Mouse (Mus musculus): ENCODE measurements around the gene Emp3.

Gene Emp3

DNA sequence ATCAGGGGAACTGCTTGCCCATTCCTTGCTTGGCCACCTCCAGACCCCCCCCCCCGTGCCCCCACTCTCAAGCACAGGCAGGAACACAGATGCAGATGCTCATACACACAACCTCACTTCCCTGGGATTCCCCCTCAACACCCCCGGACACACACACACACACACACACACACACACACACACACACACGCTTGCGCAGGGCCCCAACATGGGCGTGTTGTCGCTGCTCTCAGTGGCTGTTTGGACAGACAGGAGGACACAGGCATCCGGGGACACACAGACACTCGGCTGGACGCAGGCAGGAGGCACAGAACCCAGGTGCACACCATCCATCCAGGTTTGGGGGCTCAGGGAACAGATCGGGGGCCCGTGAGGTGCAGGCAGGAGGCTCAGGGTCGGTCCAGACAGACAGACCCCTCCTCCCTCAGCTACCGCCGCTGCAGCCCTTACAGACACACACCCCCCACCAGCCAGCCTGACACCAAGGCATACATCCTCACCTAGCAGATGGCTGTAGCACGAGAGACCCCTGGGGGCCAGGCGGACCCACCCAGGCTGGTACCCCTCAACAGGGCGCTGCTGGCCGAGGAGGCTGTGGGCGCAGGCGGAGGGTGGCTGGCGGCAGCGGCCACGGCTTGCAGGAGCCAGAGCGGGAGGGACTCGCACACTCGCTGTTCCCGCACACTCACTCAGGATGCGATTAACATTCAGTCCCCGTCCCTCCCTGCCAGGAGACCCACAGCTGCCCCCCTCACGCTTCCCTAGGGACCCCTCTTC lies 50.7 kb downstream of the Emp3 start:
- no peak for DNase-seq (ENCODE audit: low read depth, low spot score)

DNA sequence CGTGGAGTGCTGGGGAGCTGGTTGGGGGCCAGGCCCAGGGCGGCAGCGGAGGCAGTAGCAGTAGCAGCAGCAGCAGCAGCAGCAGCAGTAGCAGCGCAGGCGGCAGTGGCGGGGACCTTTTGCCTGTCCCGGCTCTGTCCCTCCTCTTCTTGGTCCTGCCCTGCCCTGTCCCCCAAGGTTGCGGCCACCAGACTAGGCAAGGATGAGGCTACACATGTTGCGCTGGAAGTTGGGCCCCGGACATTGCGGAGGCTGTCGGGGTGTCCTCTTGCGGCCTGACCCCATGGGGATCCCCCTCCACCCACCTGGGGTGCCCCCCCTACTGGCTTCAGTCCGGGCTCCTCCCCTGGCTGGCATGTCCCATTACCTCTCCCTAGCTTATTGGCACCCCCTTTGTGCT lies 51.4 kb downstream of the Emp3 start:
- DNase-seq (ENCODE audit: low read depth, low spot score) = no peak

DNA sequence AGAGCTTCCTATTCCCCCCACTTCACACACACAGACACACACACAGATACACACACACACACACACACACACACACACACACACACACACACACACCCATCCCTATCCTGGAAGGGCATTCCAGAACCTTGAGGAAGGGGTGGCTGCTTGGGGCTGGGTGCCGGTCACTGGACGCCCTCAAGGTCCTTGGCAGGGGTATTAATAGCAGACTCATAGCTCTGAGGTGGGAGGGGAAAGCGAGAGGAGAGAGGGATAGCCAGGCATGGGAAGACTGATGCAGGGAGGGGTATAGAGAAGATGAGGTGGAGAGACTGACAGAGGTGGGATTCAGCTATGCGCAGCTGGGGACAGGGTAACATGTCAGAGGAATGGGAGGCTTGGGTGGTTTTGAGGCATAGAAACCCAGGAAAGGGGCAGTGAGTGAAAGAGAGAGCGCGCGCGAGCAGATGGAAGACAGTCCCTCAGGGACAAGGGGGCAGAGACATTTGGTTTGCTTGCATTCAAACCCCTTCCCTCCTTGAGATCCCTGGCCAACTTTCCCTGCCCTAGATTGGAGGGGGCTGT lies 52.0 kb downstream of the Emp3 start:
- DNase-seq (ENCODE audit: low read depth, low spot score) = no peak

Data from ES-CJ7 (cell line).